Mouse (Mus musculus): ENCODE results near the gene Tmem62.

GRCm38 (mm10) chr2:120970045-120970539 is 6.7 kb upstream of the Tmem62 start:
- TF ChIP-seq CTCF (IDR thresholded peaks at IDR 0.05; ENCODE audit: extremely low read depth, insufficient read depth, insufficient read length, insufficient replicate concordance): no peak
- TF ChIP-seq POLR2A (IDR thresholded peaks at IDR 0.05; ENCODE audit: low read depth, low read length): no peak

All from spleen, adult 2 months (tissue).